Mouse (Mus musculus) T-helper 2 cell (primary cell): ENCODE results near the gene Hic2.

Experiments
- in situ Hi-C: fragments of 300-600 bp; cut with MboI, MseI; formaldehyde crosslinking; loops from one replicate; pipeline ENCODE4 v1.15.1; 2025; ENCODE audit warnings: high pct_unique_total_duplicates

The Hic2 gene

GRCm38 (mm10) chr16:17271856-17272255 lies 38.5 kb downstream of the Hic2 start:
- in situ Hi-C loops, result loop anchor here (5.0 kb wide), 1 partner anchor 65 kb away; the partner anchor contains the start of gene Rimbp3

GRCm38 (mm10) chr16:17275721-17276120 lies 42.3 kb downstream of the Hic2 start, which contains the start of gene Tmem191c:
Gene Tmem191c, plus strand, starts transcription at chr16:17276077.
- in situ Hi-C loops, result no loop called here

GRCm38 (mm10) chr16:17276164-17277151 lies 43.1 kb downstream of the Hic2 start:
- in situ Hi-C loops, result no loop called here

GRCm38 (mm10) chr16:17277342-17278211 lies 44.2 kb downstream of the Hic2 start:
- in situ Hi-C loops, result no loop called here

- in situ Hi-C loops, result no loop called here
These were observed 47.1 kb downstream of the Hic2 start for GRCm38 (mm10) chr16:17280471-17280870.

- in situ Hi-C loops, result no loop called here
These were observed 49.8 kb downstream of the Hic2 start for GRCm38 (mm10) chr16:17283151-17283550.

- in situ Hi-C loops, result no loop called here
These were observed 53.7 kb downstream of the Hic2 start for GRCm38 (mm10) chr16:17287103-17287502.

- in situ Hi-C loops, result no loop called here
These were observed 57.6 kb downstream of the Hic2 start for GRCm38 (mm10) chr16:17291016-17291415.

GRCm38 (mm10) chr16:17292751-17293150 lies 59.4 kb downstream of the Hic2 start:
- in situ Hi-C loops, result no loop called here

- in situ Hi-C loops, result no loop called here
These were observed 67.4 kb downstream of the Hic2 start for GRCm38 (mm10) chr16:17300818-17301217.

- in situ Hi-C loops, result no loop called here
These were observed 70.3 kb downstream of the Hic2 start for GRCm38 (mm10) chr16:17303521-17304245.

- in situ Hi-C loops, result no loop called here
These were observed 74.1 kb downstream of the Hic2 start for GRCm38 (mm10) chr16:17307461-17307860.

- in situ Hi-C loops, result no loop called here
These were observed 75.7 kb downstream of the Hic2 start for GRCm38 (mm10) chr16:17309036-17309435.

- in situ Hi-C loops, result no loop called here
These were observed 79.2 kb downstream of the Hic2 start for GRCm38 (mm10) chr16:17312531-17312930.
